Mouse (Mus musculus) intestine, postnatal 0 days (tissue): ENCODE data around the gene Leng9. TPM values are rescaled to one million over a fixed set of nuclear protein-coding genes. Genes with fewer than 3 reads are reported as not detected.

Experiments used
- ATAC-seq: fragments of 200-750 bp; cut with Nextera tagmentation; 2 replicates; pipeline ENCODE4 v1.8.0; 2017; ENCODE audit warnings: mild to moderate bottlenecking, moderate TSS enrichment, moderate library complexity
- H3K27ac ChIP-seq: fragments of 300-500 bp; sonication (generic); 2 replicates; pipeline ENCODE4 v1.5.1; 2014; ENCODE audit warnings: mild to moderate bottlenecking, low read depth, low read length, moderate library complexity
- H3K27me3 ChIP-seq: fragments of 300-500 bp; sonication (generic); replicated peaks from 2 replicates; pipeline ENCODE4 v1.6.1; 2014; ENCODE audit warnings: low read length, mixed read lengths; ENCODE audit not compliant: control insufficient read depth, insufficient read depth
- H3K36me3 ChIP-seq: fragments of 300-500 bp; sonication (generic); 2 replicates; pipeline ENCODE4 v1.6.1; 2014; ENCODE audit warnings: mild to moderate bottlenecking, moderate library complexity; ENCODE audit not compliant: control insufficient read depth, insufficient read depth
- H3K4me1 ChIP-seq: fragments of 300-500 bp; sonication (generic); replicated peaks from 2 replicates; pipeline ENCODE4 v1.6.1; 2014; ENCODE audit warnings: antibody characterized with exemption, low read length, mixed read lengths; ENCODE audit not compliant: control insufficient read depth, insufficient read depth
- H3K4me2 ChIP-seq: fragments of 300-500 bp; sonication (generic); replicated peaks from 2 replicates; pipeline ENCODE4 v1.6.1; 2014; ENCODE audit warnings: low read depth, mild to moderate bottlenecking, moderate library complexity
- H3K4me3 ChIP-seq: fragments of 300-500 bp; sonication (generic); 2 replicates; pipeline ENCODE4 v1.5.1; 2014; ENCODE audit warnings: low read depth, low read length
- H3K9ac ChIP-seq: fragments of 300-500 bp; sonication (generic); 2 replicates; pipeline ENCODE4 v1.6.1; 2014; ENCODE audit warnings: mild to moderate bottlenecking, low read depth, low read length
- H3K9me3 ChIP-seq: fragments of 300-500 bp; sonication (generic); 2 replicates; pipeline ENCODE4 v1.6.1; 2016; ENCODE audit warnings: mixed run types; ENCODE audit not compliant: control insufficient read depth
- CTCF ChIP-seq: sonication (generic); IDR thresholded peaks from 2 replicates; pipeline ENCODE4 v1.5.1; 2016; ENCODE audit warnings: low read depth, mild to moderate bottlenecking, control low read depth, antibody characterized with exemption, moderate library complexity
- WGBS: fragments of 180-500 bp; shearing (Covaris S2); extraction: QIAGEN DNeasy Blood & Tissue Kit; methylation state at CpG from one replicate; pipeline ENCODE4 v1.1.7; 2014; 5-methylcytosine and 5-hydroxymethylcytosine counted together
- polyA plus RNA-seq: library from polyadenylated mRNA; unstranded; fragments of >200 nt; fragmentation: Nextera tagmentation; extraction: Ambion mirVana; gene quantifications from 2 replicates; pipeline ENCODE4 v1.2.1, GENCODE M21; 2015

The Leng9 gene
- polyA plus RNA-seq, 1 experiment from 2014 or later = 14.1 TPM

DNA sequence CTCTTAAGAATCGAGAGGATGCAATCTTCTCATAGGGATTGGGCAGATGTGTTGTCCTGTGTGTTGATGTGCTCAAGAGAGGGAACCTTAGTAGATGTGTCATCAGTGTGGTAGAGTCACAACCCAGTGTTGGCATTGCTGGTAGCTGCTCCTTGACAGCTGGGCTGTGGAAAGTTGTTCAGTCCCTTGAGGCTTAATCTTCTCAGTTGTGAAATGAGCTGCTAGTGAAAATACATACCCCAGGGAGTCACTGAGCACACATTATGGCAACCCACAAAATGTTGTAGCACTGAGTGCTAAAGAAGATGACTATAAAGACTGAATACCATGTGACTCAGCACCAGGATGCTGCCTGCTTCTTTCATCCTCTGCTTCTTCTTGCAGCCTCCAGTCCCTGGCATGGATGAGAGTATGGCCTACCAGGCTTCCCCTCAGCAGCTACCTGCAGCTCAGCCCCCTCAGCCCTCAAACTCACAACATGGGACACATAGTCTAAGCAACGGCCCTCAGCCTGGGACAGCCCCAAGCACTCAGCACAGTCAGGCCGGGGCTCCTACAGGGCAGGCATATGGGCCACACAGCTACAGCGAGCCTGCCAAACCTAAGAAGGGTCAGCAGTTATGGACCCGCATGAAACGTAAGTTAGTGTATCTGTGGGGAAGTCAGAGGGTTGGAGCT is 8.4 kb downstream of the Leng9 start:
- Histone ChIP-seq H3K27me3 (no peaks in the 10 kb centered on the region), H3K4me1 (peaks cover 4% of the 10 kb centered on the region), H3K9ac (no peak overlapping the region), H3K4me3 (no peak overlapping the region), H3K4me2 (no peak overlapping the region), H3K27ac (no peak overlapping the region), H3K36me3 (peaks cover 82% of the 10 kb centered on the region), H3K9me3 (no peaks in the 10 kb centered on the region)
- TF ChIP-seq CTCF = no peak
- ATAC-seq = no peak
- 90% methylated on average over 6 of the region's 6 CpGs for WGBS

DNA sequence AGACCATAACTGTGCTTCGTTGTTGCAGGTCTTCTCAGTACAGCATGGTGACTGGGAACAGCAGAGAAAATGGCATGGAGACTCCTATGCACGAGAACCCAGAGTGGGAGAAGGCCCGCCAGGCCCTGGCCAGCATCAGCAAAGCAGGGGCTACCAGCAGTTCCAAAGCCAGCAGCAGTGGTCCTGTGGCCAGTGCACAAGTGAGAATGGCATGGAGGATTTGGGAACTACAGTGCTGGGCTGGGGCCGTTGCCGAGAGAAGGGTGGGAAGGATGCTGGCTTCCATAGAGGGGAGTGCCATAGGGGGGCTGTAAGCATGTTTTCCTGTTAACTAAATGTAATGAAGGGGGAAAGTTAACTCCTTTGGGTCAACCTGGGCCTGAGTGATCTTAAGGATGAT is 10.8 kb downstream of the Leng9 start:
- WGBS = 93% methylated on average over 5 of the region's 5 CpGs
- Histone ChIP-seq H3K9me3 (no peaks in the 10 kb centered on the region), H3K36me3 (peaks cover 59% of the 10 kb centered on the region), H3K27ac (peak overlapping the region; percentile 28; the same call in 1 of the 2 replicates), H3K4me1 (peaks cover 4% of the 10 kb centered on the region), H3K4me3 (no peak overlapping the region), H3K4me2 (no peak overlapping the region), H3K27me3 (no peaks in the 10 kb centered on the region), H3K9ac (no peak overlapping the region)
- ATAC-seq = no peak
- TF ChIP-seq CTCF = no peak

DNA sequence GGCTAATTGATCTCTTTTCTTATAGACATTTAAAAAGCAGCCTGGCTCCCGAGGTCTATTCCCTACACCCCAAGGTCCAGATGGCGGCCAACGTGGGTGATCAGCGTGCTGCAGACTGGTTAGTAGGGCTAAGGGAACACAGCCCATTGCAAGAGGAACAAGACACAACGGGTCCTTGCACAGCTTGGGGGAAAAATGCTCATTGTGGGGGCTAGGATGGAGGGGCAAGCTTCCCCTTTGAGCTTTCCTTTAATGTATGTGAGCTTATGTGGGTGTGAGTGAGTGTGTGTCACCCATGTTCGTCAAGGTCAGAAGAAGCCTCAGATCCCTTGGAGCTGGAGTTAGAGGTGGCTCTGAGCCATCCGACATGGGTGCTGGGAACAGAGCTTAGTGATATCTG is 11.5 kb downstream of the Leng9 start:
- no peak overlapping the region for H3K27ac ChIP-seq
- H3K4me1 ChIP-seq = peaks cover 4% of the 10 kb centered on the region
- no peak overlapping the region for H3K4me2 ChIP-seq
- ATAC-seq = no peak
- no peaks in the 10 kb centered on the region for H3K27me3 ChIP-seq
- no peak overlapping the region for H3K9ac ChIP-seq
- TF ChIP-seq CTCF = no peak
- WGBS = 92% methylated on average over 7 of the region's 7 CpGs
- H3K9me3 ChIP-seq = no peaks in the 10 kb centered on the region
- no peak overlapping the region for H3K4me3 ChIP-seq
- H3K36me3 ChIP-seq = peaks cover 52% of the 10 kb centered on the region

DNA sequence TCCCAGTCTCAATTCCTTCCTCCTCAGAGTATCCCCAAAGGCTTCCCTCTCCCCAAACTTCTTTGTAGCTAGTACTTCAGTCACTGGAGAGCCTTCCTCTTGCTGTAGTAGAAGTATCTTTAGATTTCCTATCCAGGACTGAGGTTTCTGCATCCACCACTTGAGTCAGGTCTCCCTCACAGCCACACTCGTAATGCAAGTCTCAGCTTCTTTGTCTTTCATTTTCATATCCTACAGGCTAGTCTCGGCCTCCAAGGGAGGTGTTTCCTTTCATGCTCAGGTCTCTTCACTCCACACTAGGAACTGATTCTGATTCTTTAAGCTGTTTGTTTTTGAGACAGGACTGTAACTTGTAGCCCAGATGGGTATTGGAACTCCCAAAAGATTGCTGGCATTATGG is 12.0 kb downstream of the Leng9 start:
- Histone ChIP-seq H3K9me3 (no peaks in the 10 kb centered on the region), H3K27ac (no peak overlapping the region), H3K36me3 (peaks cover 47% of the 10 kb centered on the region), H3K9ac (0 out of 2 replicates have a peak overlapping the region, but pooled peaks have one; percentile 73), H3K27me3 (no peaks in the 10 kb centered on the region), H3K4me2 (peak overlapping the region; percentile 90), H3K4me1 (peaks cover 4% of the 10 kb centered on the region), H3K4me3 (peak overlapping the region; percentile 68)
- 75% methylated on average over 2 of the region's 2 CpGs for WGBS
- no peak for ATAC-seq
- TF ChIP-seq CTCF = no peak

DNA sequence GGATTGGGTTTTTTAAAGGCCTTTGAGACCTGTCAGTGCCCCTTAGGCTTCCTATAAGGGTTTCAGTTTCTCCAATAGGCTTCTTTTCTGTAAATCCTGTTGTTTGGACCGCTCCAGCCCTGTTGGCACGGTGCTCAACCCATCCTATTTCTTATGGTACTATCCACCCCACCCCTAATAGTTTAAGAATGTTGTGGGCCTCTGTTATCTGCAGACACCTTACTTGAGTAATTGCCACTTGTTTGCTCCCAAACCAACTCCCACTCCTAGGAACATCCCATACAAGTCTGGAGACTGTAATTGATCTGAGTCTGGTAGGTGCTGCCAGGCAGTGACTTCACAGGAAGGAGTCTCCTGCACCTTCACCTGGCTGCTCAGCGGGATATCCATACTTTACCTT is 12.4 kb downstream of the Leng9 start:
- Histone ChIP-seq H3K9ac (peak overlapping the region; percentile 73), H3K4me2 (peak overlapping the region; percentile 90), H3K4me1 (peaks cover 4% of the 10 kb centered on the region), H3K36me3 (peaks cover 43% of the 10 kb centered on the region), H3K27me3 (no peaks in the 10 kb centered on the region), H3K27ac (peak overlapping the region; percentile 92; the same call in 1 of the 2 replicates), H3K4me3 (peak overlapping the region; percentile 68), H3K9me3 (no peaks in the 10 kb centered on the region)
- no peak for ATAC-seq
- TF ChIP-seq CTCF = no peak
- WGBS = 42% methylated on average over 3 of the region's 3 CpGs

DNA sequence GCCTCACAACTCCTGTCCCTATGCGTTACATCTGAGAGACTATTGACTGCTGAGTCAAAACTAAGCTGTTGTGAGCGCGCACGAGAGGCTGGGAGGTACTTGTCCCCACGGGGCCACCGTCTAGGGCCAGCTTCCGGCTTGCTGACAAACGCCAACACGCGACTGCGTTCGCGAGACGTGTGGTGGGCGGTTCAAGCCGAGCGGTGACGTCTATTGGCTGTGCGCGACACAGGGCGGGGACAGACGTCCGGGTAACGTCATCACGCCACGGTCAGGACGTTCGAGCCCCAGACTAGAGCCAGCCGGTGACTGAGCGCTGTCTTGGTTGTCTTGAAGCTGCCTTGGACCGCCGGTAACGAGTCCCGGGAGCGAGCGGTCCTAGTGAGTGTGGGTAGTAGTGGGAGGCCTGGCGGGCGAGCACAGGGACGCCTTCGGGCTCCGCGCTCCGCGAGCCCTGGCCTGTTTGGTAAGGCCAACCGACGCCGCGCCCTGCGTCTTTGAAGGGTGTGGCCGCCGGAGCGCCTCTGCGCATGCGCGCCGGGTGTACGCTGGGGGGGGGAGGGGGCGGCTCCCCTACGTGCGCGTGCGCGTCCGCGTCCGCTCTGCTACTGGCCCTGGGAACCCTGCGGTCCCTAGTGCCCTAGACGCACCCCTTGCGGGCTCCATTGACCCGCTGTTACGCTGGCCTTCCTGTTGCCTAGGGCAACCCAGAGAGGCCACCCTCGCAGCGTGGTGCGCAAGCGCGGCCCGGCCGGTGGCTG is 13.2 kb downstream of the Leng9 start, which contains the start of gene Leng8:
Gene Leng8, plus strand, starts transcription at position 269 of the 761 bp plus-strand sequence.
- peak within 1 kb of the TSS; percentile 68 for H3K4me3 ChIP-seq

More for the DNA sequence above, 13.2 kb downstream of the Leng9 start, which contains the start of gene Leng8:
- Histone ChIP-seq H3K4me2 (peak within 1 kb of the TSS; percentile 90), H3K36me3 (peaks cover 35% of the 10 kb centered on the region), H3K27me3 (no peaks in the 10 kb centered on the region), H3K4me1 (peaks cover 4% of the 10 kb centered on the region), H3K27ac (peak within 1 kb of the TSS; percentile 92), H3K9me3 (no peaks in the 10 kb centered on the region), H3K9ac (peak within 1 kb of the TSS; percentile 73)
- peak; percentile 99 for ATAC-seq
- WGBS = under 1% methylated on average over 72 of the region's 78 CpGs
- no peak for TF ChIP-seq CTCF
